Mouse (Mus musculus) inflammation-experienced regulatory T-cells, adult 16 weeks (primary cell): ENCODE measurements around the gene Sult2a8. TPM values are rescaled to one million over a fixed set of nuclear protein-coding genes. Genes with fewer than 3 reads are reported as not detected.

Experiments
- polyA plus RNA-seq: library from polyadenylated mRNA; unstranded; fragments of 100-300 nt; shearing (Covaris generic); gene quantifications from one replicate; pipeline ENCODE4 v1.2.1, GENCODE M21; 2017

Sult2a8 gene
- not detected for polyA plus RNA-seq

GRCm38 (mm10) chr7:14446534-14446933 is at the start of gene Sult2a8:
Gene Sult2a8, minus strand, starts transcription at chr7:14446769.

GRCm38 (mm10) chr7:14494130-14494529 is 47.6 kb upstream of the Sult2a8 start, which contains the start of gene Sult2a7:
Gene Sult2a7, minus strand, starts transcription at chr7:14494230.

Other genes starting within 250 kb of the Sult2a8 start
- gene Sult2a6, start 191.9 kb downstream of the Sult2a8 start, polyA plus RNA-seq = not detected
- gene Obox8, start 113.2 kb downstream of the Sult2a8 start, polyA plus RNA-seq = not detected
- not detected for gene Sult2a7, start 47.5 kb upstream of the Sult2a8 start, polyA plus RNA-seq
- gene Vmn1r90, start 116.7 kb upstream of the Sult2a8 start, polyA plus RNA-seq = not detected
- not detected for gene Obox7, start 212.7 kb upstream of the Sult2a8 start, polyA plus RNA-seq